Mouse (Mus musculus): ENCODE data around the gene Fbxo46. TPM values are rescaled to one million over a fixed set of nuclear protein-coding genes. Genes with fewer than 3 reads are reported as not detected.
A peak's percentile ranks its signal among the peaks of the same experiment; 100 is the strongest.

Fbxo46 gene
- total and polyA plus RNA-seq, 2 experiments from 2014 or later, result 11.9 to 22.8 TPM

GRCm38 (mm10) chr7:19164189-19164588 is 44.5 kb downstream of the Fbxo46 start:
- WGBS, result 0% methylated on average over 6 of the region's 6 CpGs
- Histone ChIP-seq H3K4me2 (ENCODE audit: low read depth) (peak overlapping the region; percentile 37), H3K36me3 (ENCODE audit: insufficient read depth) (no peaks in the 10 kb centered on the region), H3K9ac (no peak overlapping the region), H3K4me3 (ENCODE audit: low read depth, low read length) (no peak overlapping the region), H3K27ac (ENCODE audit: low read depth, low read length) (no peak overlapping the region), H3K27me3 (ENCODE audit: insufficient read depth, low read length) (no peaks in the 10 kb centered on the region), H3K4me1 (ENCODE audit: insufficient read depth) (0 out of 2 replicates have a peak, but pooled peaks cover 14% of the 10 kb centered on the region), H3K9me3 (ENCODE audit: low read length) (no peaks in the 10 kb centered on the region)
- TF ChIP-seq CTCF (IDR thresholded peaks at IDR 0.05; ENCODE audit: low read depth), result no peak
- DNase-seq (no peak), ATAC-seq (peak; percentile 46)

DNA sequence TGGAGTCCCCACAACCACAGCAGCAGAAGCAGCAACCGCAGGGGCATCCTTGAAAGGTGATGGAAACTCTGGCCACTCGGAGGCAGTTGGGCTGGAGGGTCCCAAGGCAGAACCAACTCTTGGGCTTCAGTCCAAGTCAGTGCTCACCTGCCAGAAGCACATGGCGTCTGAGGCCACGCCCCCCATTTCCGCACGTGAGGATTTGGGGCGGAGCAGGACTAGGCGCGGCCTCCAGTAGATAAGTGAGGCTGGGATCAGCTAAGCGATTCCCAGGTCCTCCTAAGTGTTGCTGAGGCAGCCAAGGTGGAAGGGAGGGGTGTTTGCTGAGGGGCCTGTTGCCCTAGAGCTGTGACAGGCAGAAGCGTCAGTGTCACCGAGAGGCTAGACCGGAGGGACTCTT is 45.3 kb downstream of the Fbxo46 start:
- Histone ChIP-seq H3K4me3 (ENCODE audit: low read depth, low read length) (peak overlapping the region; percentile 11; the same call in 1 of the 2 replicates), H3K4me1 (ENCODE audit: insufficient read depth) (peaks cover 21% of the 10 kb centered on the region), H3K9me3 (ENCODE audit: low read length) (no peaks in the 10 kb centered on the region), H3K9ac (no peak overlapping the region), H3K27me3 (ENCODE audit: insufficient read depth, low read length) (no peaks in the 10 kb centered on the region), H3K36me3 (ENCODE audit: insufficient read depth) (no peaks in the 10 kb centered on the region), H3K27ac (ENCODE audit: low read depth, low read length) (no peak overlapping the region), H3K4me2 (ENCODE audit: low read depth) (peak overlapping the region; percentile 37)
- ATAC-seq (no peak), DNase-seq (no peak)
- TF ChIP-seq CTCF (IDR thresholded peaks at IDR 0.05; ENCODE audit: low read depth), result no peak
- WGBS, result 4% methylated on average over 13 of the region's 13 CpGs

GRCm38 (mm10) chr7:19165656-19166423 is 46.2 kb downstream of the Fbxo46 start, which contains the start of gene Gipr:
TSS of gene Gipr (minus strand) at chr7:19166127.
- 11% methylated on average over 14 of the region's 14 CpGs for WGBS
- Histone ChIP-seq H3K36me3 (ENCODE audit: insufficient read depth) (no peaks in the 10 kb centered on the region), H3K4me3 (ENCODE audit: low read depth, low read length) (peak within 1 kb of the TSS; percentile 11; the same call in 1 of the 2 replicates), H3K4me1 (ENCODE audit: insufficient read depth) (peaks cover 24% of the 10 kb centered on the region), H3K27ac (ENCODE audit: low read depth, low read length) (peak within 1 kb of the TSS; percentile 67), H3K9me3 (ENCODE audit: low read length) (no peaks in the 10 kb centered on the region), H3K4me2 (ENCODE audit: low read depth) (peak within 1 kb of the TSS; percentile 37), H3K27me3 (ENCODE audit: insufficient read depth, low read length) (no peaks in the 10 kb centered on the region), H3K9ac (no peak within 1 kb of the TSS; the same call in 1 of the 2 replicates)
- DNase-seq (peak; percentile 66), ATAC-seq (peak; percentile 28)
- TF ChIP-seq CTCF (IDR thresholded peaks at IDR 0.05; ENCODE audit: low read depth), result no peak

DNA sequence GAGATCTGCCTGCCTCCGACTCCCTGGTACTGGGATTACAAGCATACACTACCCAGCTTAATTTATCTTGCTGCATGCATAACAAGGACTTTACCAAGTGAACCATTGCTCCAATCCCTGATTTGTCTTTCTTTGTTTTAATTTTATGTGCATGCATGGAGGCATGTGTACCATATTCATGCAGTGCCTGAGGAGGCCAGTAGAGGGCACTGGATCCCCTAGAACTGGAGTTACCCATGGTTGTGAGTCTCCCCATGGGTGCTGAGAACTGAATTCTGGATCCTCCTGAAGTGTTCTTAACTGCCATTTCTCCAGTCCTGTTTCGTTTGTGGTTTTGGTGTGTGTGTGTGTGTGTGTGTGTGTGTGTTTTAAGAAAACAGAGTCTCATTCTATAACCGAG is 47.3 kb downstream of the Fbxo46 start:
- WGBS, result 83% methylated on average over 3 of the region's 3 CpGs
- ATAC-seq, result no peak
- H3K36me3 ChIP-seq (ENCODE audit: insufficient read depth), result no peaks in the 10 kb centered on the region

GRCm38 (mm10) chr7:19169506-19169905 is 49.8 kb downstream of the Fbxo46 start:
- Histone ChIP-seq H3K4me1 (ENCODE audit: insufficient read depth) (peaks cover 33% of the 10 kb centered on the region), H3K27ac (ENCODE audit: low read depth, low read length) (peak overlapping the region; percentile 94), H3K27me3 (ENCODE audit: insufficient read depth, low read length) (no peaks in the 10 kb centered on the region), H3K9me3 (ENCODE audit: low read length) (no peaks in the 10 kb centered on the region), H3K36me3 (ENCODE audit: insufficient read depth) (no peaks in the 10 kb centered on the region), H3K4me3 (ENCODE audit: low read depth, low read length) (no peak overlapping the region), H3K4me2 (ENCODE audit: low read depth) (0 out of 2 replicates have a peak overlapping the region, but pooled peaks have one; percentile 10), H3K9ac (peak overlapping the region; percentile 25; the same call in 1 of the 2 replicates)
- WGBS, result 42% methylated on average over 10 of the region's 10 CpGs
- peak; percentile 54 for DNase-seq
- no peak for TF ChIP-seq CTCF (IDR thresholded peaks at IDR 0.05; ENCODE audit: low read depth)
- peak; percentile 6; the same call in 1 of the 2 replicates for ATAC-seq

More for the DNA sequence above, 47.3 kb downstream of the Fbxo46 start:
- H3K9ac ChIP-seq, result no peak overlapping the region
- DNase-seq, result no peak
- peak; percentile 49 for TF ChIP-seq CTCF (IDR thresholded peaks at IDR 0.05; ENCODE audit: low read depth)
- no peaks in the 10 kb centered on the region for H3K27me3 ChIP-seq (ENCODE audit: insufficient read depth, low read length)
- no peak overlapping the region; the same call in 1 of the 2 replicates for H3K27ac ChIP-seq (ENCODE audit: low read depth, low read length)
- no peak overlapping the region for H3K4me2 ChIP-seq (ENCODE audit: low read depth)
- peaks cover 26% of the 10 kb centered on the region for H3K4me1 ChIP-seq (ENCODE audit: insufficient read depth)
- H3K9me3 ChIP-seq (ENCODE audit: low read length), result no peaks in the 10 kb centered on the region
- no peak overlapping the region for H3K4me3 ChIP-seq (ENCODE audit: low read depth, low read length)

DNA sequence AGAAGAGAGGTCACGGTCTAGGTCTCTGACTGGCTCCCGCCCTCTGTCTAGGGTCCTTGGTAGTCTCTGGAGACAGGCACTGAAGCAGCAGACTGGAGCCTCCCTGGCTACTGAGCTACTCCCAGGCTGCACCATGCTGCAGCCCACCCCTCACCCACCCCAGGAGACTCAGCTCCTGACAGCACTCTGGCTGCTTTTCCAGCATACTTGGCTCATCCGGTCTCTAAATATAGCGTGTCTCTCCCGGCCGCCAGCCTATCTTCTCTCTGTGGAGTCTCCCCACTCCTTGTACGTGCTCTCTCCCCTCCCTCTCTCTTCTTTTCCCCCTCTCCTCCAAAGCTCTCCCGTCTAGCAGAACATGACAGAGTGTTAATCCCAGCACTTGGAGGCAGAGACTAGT is 50.5 kb downstream of the Fbxo46 start:
- Histone ChIP-seq H3K27ac (ENCODE audit: low read depth, low read length) (peak overlapping the region; percentile 94), H3K9me3 (ENCODE audit: low read length) (no peaks in the 10 kb centered on the region), H3K27me3 (ENCODE audit: insufficient read depth, low read length) (no peaks in the 10 kb centered on the region), H3K4me1 (ENCODE audit: insufficient read depth) (peaks cover 33% of the 10 kb centered on the region), H3K4me3 (ENCODE audit: low read depth, low read length) (no peak overlapping the region), H3K4me2 (ENCODE audit: low read depth) (0 out of 2 replicates have a peak overlapping the region, but pooled peaks have one; percentile 10), H3K36me3 (ENCODE audit: insufficient read depth) (no peaks in the 10 kb centered on the region), H3K9ac (peak overlapping the region; percentile 25; the same call in 1 of the 2 replicates)
- no peak for TF ChIP-seq CTCF (IDR thresholded peaks at IDR 0.05; ENCODE audit: low read depth)
- DNase-seq, result peak; percentile 93
- 27% methylated on average over 8 of the region's 8 CpGs for WGBS
- peak; percentile 93 for ATAC-seq

DNA sequence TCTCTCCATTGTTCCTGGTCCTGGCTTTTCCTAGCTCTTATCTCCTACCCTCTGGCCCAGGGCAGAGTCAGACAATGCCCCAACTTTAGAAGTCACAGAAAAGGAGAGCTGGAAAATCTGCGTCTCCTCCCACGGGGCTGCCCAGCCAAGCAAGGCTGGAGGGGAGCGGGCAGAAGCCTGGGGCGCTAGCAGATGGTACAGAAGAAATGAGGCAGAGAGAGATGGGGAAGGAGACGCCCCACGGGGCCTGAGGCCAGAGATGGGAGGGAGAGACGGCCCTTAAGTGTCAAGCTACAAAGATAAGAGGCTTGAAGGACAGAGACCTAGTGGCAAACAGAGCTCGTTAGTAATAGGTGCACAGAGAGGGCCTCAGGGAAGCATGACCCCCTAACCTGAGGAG is 52.2 kb downstream of the Fbxo46 start:
- ATAC-seq (no peak), DNase-seq (no peak)
- Histone ChIP-seq H3K9ac (0 out of 2 replicates have a peak overlapping the region, but pooled peaks have one; percentile 4), H3K27me3 (ENCODE audit: insufficient read depth, low read length) (no peaks in the 10 kb centered on the region), H3K4me2 (ENCODE audit: low read depth) (peak overlapping the region; percentile 45; the same call in 1 of the 2 replicates), H3K27ac (ENCODE audit: low read depth, low read length) (peak overlapping the region; percentile 87), H3K36me3 (ENCODE audit: insufficient read depth) (no peaks in the 10 kb centered on the region), H3K4me3 (ENCODE audit: low read depth, low read length) (no peak overlapping the region), H3K4me1 (ENCODE audit: insufficient read depth) (peaks cover 26% of the 10 kb centered on the region), H3K9me3 (ENCODE audit: low read length) (no peaks in the 10 kb centered on the region)
- WGBS, result 44% methylated on average over 8 of the region's 8 CpGs
- no peak for TF ChIP-seq CTCF (IDR thresholded peaks at IDR 0.05; ENCODE audit: low read depth)

All from forebrain, postnatal 0 days (tissue).